Mouse (Mus musculus) layer of hippocampus, postnatal 36 days (tissue): ENCODE measurements at regions not wholly inside any gene's neighbourhood (a gene's known extent, or its start where the extent isn't known, plus 50 kb on each side); places are given as distances from the start of the nearest gene placed in this dataset.
A peak's percentile ranks its signal among the peaks of the same experiment; 100 is the strongest.

Source experiments
- DNase-seq, 2 experiments: peaks; one replicate each; pipeline ENCODE4 v3.0.0; 2022

- DNase-seq, result no peak
These were observed 583.1 kb upstream of the C030005K15Rik start for GRCm38 (mm10) chr10:98309667-98310066.

- DNase-seq, result no peak
These were observed 584.8 kb upstream of the C030005K15Rik start for GRCm38 (mm10) chr10:98311403-98311802.

GRCm38 (mm10) chr10:98318416-98318815, 591.9 kb upstream of the C030005K15Rik start:
- no peak for DNase-seq

GRCm38 (mm10) chr10:98323846-98324245, 590.4 kb upstream of the Atp2b1 start:
- DNase-seq, result no peak

GRCm38 (mm10) chr10:98324591-98324990, 589.6 kb upstream of the Atp2b1 start:
- no peak for DNase-seq

- no peak for DNase-seq
These were observed 588.5 kb upstream of the Atp2b1 start for GRCm38 (mm10) chr10:98325720-98326119.

GRCm38 (mm10) chr10:98332682-98333081, 581.5 kb upstream of the Atp2b1 start:
- DNase-seq, result no peak

GRCm38 (mm10) chr10:98333411-98334067, 580.7 kb upstream of the Atp2b1 start:
- no peak for DNase-seq

- no peak for DNase-seq
These were observed 570.4 kb upstream of the Atp2b1 start for GRCm38 (mm10) chr10:98343827-98344226.

- peak; percentile 32 to 38 for DNase-seq
These were observed 564.7 kb upstream of the Atp2b1 start for GRCm38 (mm10) chr10:98349466-98349865.

- no peak for DNase-seq
These were observed 563.8 kb upstream of the Atp2b1 start for GRCm38 (mm10) chr10:98350318-98350926.

- no peak for DNase-seq
These were observed 562.1 kb upstream of the Atp2b1 start for GRCm38 (mm10) chr10:98352061-98352460.

- DNase-seq, result no peak
These were observed 559.7 kb upstream of the Atp2b1 start for GRCm38 (mm10) chr10:98354486-98354885.

- DNase-seq, result no peak
These were observed 549.6 kb upstream of the Atp2b1 start for GRCm38 (mm10) chr10:98364604-98365003.

- no peak for DNase-seq
These were observed 541.6 kb upstream of the Atp2b1 start for GRCm38 (mm10) chr10:98372561-98372960.

- no peak for DNase-seq
These were observed 540.9 kb upstream of the Atp2b1 start for GRCm38 (mm10) chr10:98373314-98373713.

GRCm38 (mm10) chr10:98374684-98375083, 539.5 kb upstream of the Atp2b1 start:
- DNase-seq, result no peak

GRCm38 (mm10) chr10:98388543-98388942, 525.7 kb upstream of the Atp2b1 start:
- no peak for DNase-seq

- DNase-seq, result peak in 1 of 2 experiments; percentile 18
These were observed 514.3 kb upstream of the Atp2b1 start for GRCm38 (mm10) chr10:98399864-98400263.

GRCm38 (mm10) chr10:98417807-98418743, 496.1 kb upstream of the Atp2b1 start:
- DNase-seq, result peak in 1 of 2 experiments; percentile 8

- no peak for DNase-seq
These were observed 489.8 kb upstream of the Atp2b1 start for GRCm38 (mm10) chr10:98424450-98424849.

- DNase-seq, result no peak
These were observed 479.2 kb upstream of the Atp2b1 start for GRCm38 (mm10) chr10:98434974-98435373.

GRCm38 (mm10) chr10:98461538-98461937, 452.7 kb upstream of the Atp2b1 start:
- no peak for DNase-seq
